Mouse (Mus musculus): ENCODE results near the gene AC134908.4. TPM values are rescaled to one million over a fixed set of nuclear protein-coding genes. Genes with fewer than 3 reads are reported as not detected.
"Not testable (repeated sequence)": the region's sequence is repeated elsewhere in the genome, so short reads cannot be mapped to it uniquely, and the experiment has no call there.

AC134908.4 gene
- polyA plus RNA-seq, 1 experiment from 2014 or later: 0.95 TPM

DNA sequence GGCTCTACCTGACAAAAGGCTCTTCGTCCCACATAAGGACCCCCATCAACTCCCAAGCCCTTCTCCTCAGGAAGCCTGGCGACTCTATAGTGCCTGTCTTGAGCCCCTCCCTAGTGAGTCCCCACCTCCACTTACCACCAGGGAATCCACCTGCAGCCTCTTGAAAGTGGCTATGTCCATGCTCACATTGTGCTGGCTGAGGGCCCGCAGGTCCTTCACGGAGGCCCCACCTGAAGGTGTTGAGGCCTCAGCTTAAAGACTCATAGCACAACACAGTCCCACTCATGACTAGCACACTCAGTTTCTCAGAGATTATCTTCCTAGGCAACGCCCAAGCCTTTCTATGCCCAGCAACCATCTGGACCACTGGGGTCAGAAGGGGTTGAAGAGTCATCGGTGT, 46.1 kb downstream of the AC134908.4 start:
- H3K27me3 ChIP-seq (replicated peaks; ENCODE audit: low read depth, poor library complexity, severe bottlenecking): 0 out of 2 replicates have a peak, but pooled peaks cover 3% of the 10 kb centered on the region
- no peaks in the 10 kb centered on the region for H3K36me3 ChIP-seq (replicated peaks)
- no peak overlapping the region for H3K27ac ChIP-seq (replicated peaks)
- WGBS: 83% methylated on average over 6 of the region's 6 CpGs
- no peaks in the 10 kb centered on the region for H3K9me3 ChIP-seq
- 0 out of 2 replicates have a peak, but pooled peaks cover 5% of the 10 kb centered on the region for H3K4me1 ChIP-seq
- H3K4me3 ChIP-seq: no peak overlapping the region
- no peak for DNase-seq (ENCODE audit: low spot score)

DNA sequence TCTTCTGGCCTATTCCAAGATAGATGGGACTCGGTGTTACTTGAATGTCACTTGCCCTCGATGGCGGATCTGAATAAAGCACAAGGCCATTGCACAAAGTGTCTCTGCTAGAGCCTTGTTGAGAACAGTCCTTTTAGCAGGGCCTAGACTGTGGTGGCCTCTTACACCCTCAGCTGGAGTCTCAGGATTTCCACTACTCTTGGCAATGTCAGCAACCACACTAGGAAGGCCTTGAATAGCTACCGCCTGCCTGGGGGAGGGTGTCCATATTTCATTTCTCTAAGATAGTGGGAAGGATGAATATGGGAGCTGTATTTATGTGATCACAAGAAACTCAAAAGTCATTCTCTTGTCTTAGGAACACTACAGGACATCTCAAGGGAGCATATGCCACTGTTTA, 47.2 kb downstream of the AC134908.4 start:
- 91% methylated on average over 4 of the region's 4 CpGs for WGBS
- H3K4me3 ChIP-seq: no peak overlapping the region
- 0 out of 2 replicates have a peak, but pooled peaks cover 5% of the 10 kb centered on the region for H3K4me1 ChIP-seq
- peaks cover 10% of the 10 kb centered on the region; the same call in 1 of the 2 replicates for H3K27me3 ChIP-seq (replicated peaks; ENCODE audit: low read depth, poor library complexity, severe bottlenecking)
- no peaks in the 10 kb centered on the region for H3K36me3 ChIP-seq (replicated peaks)
- no peak overlapping the region for H3K27ac ChIP-seq (replicated peaks)
- no peak for DNase-seq (ENCODE audit: low spot score)
- H3K9me3 ChIP-seq: no peaks in the 10 kb centered on the region

DNA sequence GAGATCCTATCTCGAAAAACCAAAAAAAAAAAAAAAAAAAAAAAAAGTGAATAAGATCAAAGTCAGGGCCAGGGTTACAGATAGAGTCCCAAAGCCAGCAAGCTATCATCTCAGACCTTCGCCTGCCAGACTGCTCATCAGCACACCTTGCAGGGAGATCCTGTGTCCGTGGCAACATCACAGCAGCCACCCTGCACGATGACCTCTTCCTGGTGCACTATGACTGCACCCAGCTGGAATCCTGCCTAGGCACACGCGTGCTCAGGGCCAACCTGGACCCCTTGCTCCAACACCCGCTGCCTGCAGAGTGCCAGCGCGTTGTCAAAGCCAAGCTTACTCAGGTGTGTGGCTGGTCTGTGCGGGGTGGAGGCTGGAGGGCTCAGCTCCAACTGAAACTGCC, 51.1 kb downstream of the AC134908.4 start:
- WGBS: 78% methylated on average over 10 of the region's 10 CpGs
- H3K36me3 ChIP-seq (replicated peaks): no peaks in the 10 kb centered on the region
- no peaks in the 10 kb centered on the region for H3K9me3 ChIP-seq
- H3K27me3 ChIP-seq (replicated peaks; ENCODE audit: low read depth, poor library complexity, severe bottlenecking): peaks cover 17% of the 10 kb centered on the region
- H3K4me1 ChIP-seq: 0 out of 2 replicates have a peak, but pooled peaks cover 5% of the 10 kb centered on the region
- H3K4me3 ChIP-seq: no peak overlapping the region
- no peak overlapping the region for H3K27ac ChIP-seq (replicated peaks)
- no peak for DNase-seq (ENCODE audit: low spot score)

DNA sequence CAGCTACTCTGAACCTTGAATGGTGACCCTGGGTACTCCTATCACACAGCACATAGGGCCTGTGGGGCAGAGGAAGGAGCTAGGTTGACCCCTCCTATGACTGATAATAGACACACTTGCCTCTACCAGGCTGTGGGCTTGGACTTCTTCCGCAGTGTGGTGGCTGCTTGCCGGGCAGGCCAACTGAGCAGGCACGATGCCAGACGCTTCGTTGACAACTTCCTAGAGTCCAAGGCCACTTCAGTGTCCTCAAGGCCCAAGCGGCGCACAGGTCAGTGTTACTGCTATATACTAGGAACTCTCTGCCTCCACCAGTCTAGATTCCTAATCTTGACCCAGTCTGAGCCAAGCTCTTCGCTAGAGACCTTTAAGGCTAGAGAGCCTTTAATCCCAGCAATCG, 51.6 kb downstream of the AC134908.4 start:
- 94% methylated on average over 9 of the region's 9 CpGs for WGBS
- H3K36me3 ChIP-seq (replicated peaks): no peaks in the 10 kb centered on the region
- no peak for DNase-seq (ENCODE audit: low spot score)
- 0 out of 2 replicates have a peak, but pooled peaks cover 5% of the 10 kb centered on the region for H3K4me1 ChIP-seq
- peaks cover 17% of the 10 kb centered on the region for H3K27me3 ChIP-seq (replicated peaks; ENCODE audit: low read depth, poor library complexity, severe bottlenecking)
- no peak overlapping the region for H3K27ac ChIP-seq (replicated peaks)
- no peak overlapping the region for H3K4me3 ChIP-seq
- H3K9me3 ChIP-seq: no peaks in the 10 kb centered on the region

DNA sequence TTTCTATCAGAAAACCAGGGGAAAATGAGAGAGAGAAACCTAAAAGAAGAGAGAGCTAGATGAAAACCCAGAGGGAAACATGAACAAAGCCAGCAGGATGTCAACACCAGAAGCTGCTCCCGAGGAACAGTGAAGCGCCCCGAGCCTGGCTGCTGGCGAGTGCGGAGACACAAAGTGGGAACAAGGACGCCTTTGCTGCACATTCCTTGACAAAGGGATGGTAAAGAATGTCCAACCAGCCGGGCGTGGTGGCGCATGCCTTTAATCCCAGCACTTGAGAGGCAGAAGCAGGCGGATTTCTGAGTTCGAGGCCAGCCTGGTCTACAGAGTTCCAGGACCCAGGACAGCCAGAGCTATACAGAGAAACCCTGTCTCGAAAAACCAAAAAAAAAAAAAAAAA, 54.0 kb downstream of the AC134908.4 start:
- not testable (repeated sequence) for H3K36me3 ChIP-seq (replicated peaks); H3K9me3 ChIP-seq; DNase-seq (ENCODE audit: low spot score); H3K4me3 ChIP-seq; H3K27ac ChIP-seq (replicated peaks); H3K4me1 ChIP-seq
- H3K27me3 ChIP-seq (replicated peaks; ENCODE audit: low read depth, poor library complexity, severe bottlenecking): peaks cover 17% of the 10 kb centered on the region
- 77% methylated on average over 12 of the region's 12 CpGs for WGBS

Small RNAs within 50 kb of the gene (microRNA-seq; reads per million reads assigned to microRNA genes)
- gene Gm25083 (not detected), gene Mir3082 (0.91 reads per million), gene Mir6966 (not detected)

Other genes with a start within 250 kb of the AC134908.4 start
- 12.5 and 13.1 TPM in 2 replicates for gene Sox8, start 225.0 kb downstream of the AC134908.4 start, polyA plus RNA-seq (2016; fragmentation: Nextera tagmentation; extraction: Ambion mirVana)
- gene Lmf1, start 216.6 kb downstream of the AC134908.4 start, polyA plus RNA-seq (2016; fragmentation: Nextera tagmentation; extraction: Ambion mirVana): 26.3 and 26.6 TPM in 2 replicates
- 1.8 and 2.5 TPM in 2 replicates for gene Gng13, start 78.5 kb downstream of the AC134908.4 start, polyA plus RNA-seq (2016; fragmentation: Nextera tagmentation; extraction: Ambion mirVana)
- gene Chtf18, start 68.2 kb downstream of the AC134908.4 start, polyA plus RNA-seq (2016; fragmentation: Nextera tagmentation; extraction: Ambion mirVana): 60.7 and 66.2 TPM in 2 replicates
- 23.7 and 25.5 TPM in 2 replicates for gene Rpusd1, start 68.0 kb downstream of the AC134908.4 start, polyA plus RNA-seq (2016; fragmentation: Nextera tagmentation; extraction: Ambion mirVana)
- gene Mslnl, start 59.6 kb downstream of the AC134908.4 start, polyA plus RNA-seq (2016; fragmentation: Nextera tagmentation; extraction: Ambion mirVana): 0.11 TPM in 1 of 2 replicates, not detected in the other
- gene Msln, start 41.3 kb downstream of the AC134908.4 start, polyA plus RNA-seq (2016; fragmentation: Nextera tagmentation; extraction: Ambion mirVana): 0.55 and 0.65 TPM in 2 replicates
- gene Narfl, start 21.9 kb downstream of the AC134908.4 start, polyA plus RNA-seq (2016; fragmentation: Nextera tagmentation; extraction: Ambion mirVana): 23.9 and 25.9 TPM in 2 replicates
- 59.9 and 69.1 TPM in 2 replicates for gene Haghl, start 10.0 kb downstream of the AC134908.4 start, polyA plus RNA-seq (2016; fragmentation: Nextera tagmentation; extraction: Ambion mirVana)
- 0.62 and 1.2 TPM in 2 replicates for gene Ccdc78, start 9.1 kb downstream of the AC134908.4 start, polyA plus RNA-seq (2016; fragmentation: Nextera tagmentation; extraction: Ambion mirVana)
- 62.3 and 67.8 TPM in 2 replicates for gene Fam173a, start 2.8 kb downstream of the AC134908.4 start, polyA plus RNA-seq (2016; fragmentation: Nextera tagmentation; extraction: Ambion mirVana)
- gene Metrn, start 1.5 kb upstream of the AC134908.4 start, polyA plus RNA-seq (2016; fragmentation: Nextera tagmentation; extraction: Ambion mirVana): 118 and 137 TPM in 2 replicates
- 5.0 and 5.1 TPM in 2 replicates for gene Fbxl16, start 13.4 kb upstream of the AC134908.4 start, polyA plus RNA-seq (2016; fragmentation: Nextera tagmentation; extraction: Ambion mirVana)
- gene Wdr24, start 28.0 kb upstream of the AC134908.4 start, polyA plus RNA-seq (2016; fragmentation: Nextera tagmentation; extraction: Ambion mirVana): 31.0 and 31.4 TPM in 2 replicates
- 50.5 and 55.1 TPM in 2 replicates for gene Jmjd8, start 33.2 kb upstream of the AC134908.4 start, polyA plus RNA-seq (2016; fragmentation: Nextera tagmentation; extraction: Ambion mirVana)
- gene Stub1, start 37.7 kb upstream of the AC134908.4 start, polyA plus RNA-seq (2016; fragmentation: Nextera tagmentation; extraction: Ambion mirVana): 396 and 400 TPM in 2 replicates
- gene Rhbdl1, start 41.6 kb upstream of the AC134908.4 start, polyA plus RNA-seq (2016; fragmentation: Nextera tagmentation; extraction: Ambion mirVana): 1.2 and 1.4 TPM in 2 replicates
- gene Gm20683, start 46.1 kb upstream of the AC134908.4 start, polyA plus RNA-seq (2016; fragmentation: Nextera tagmentation; extraction: Ambion mirVana): 0.92 and 1.4 TPM in 2 replicates
- gene Rhot2, start 49.2 kb upstream of the AC134908.4 start, polyA plus RNA-seq (2016; fragmentation: Nextera tagmentation; extraction: Ambion mirVana): 26.3 and 27.2 TPM in 2 replicates
- gene Wdr90, start 65.8 kb upstream of the AC134908.4 start, polyA plus RNA-seq (2016; fragmentation: Nextera tagmentation; extraction: Ambion mirVana): 53.8 and 56.1 TPM in 2 replicates
- gene Mcrip2, start 73.1 kb upstream of the AC134908.4 start, polyA plus RNA-seq (2016; fragmentation: Nextera tagmentation; extraction: Ambion mirVana): 17.3 and 20.2 TPM in 2 replicates
- 68.1 and 69.8 TPM in 2 replicates for gene Mettl26, start 79.4 kb upstream of the AC134908.4 start, polyA plus RNA-seq (2016; fragmentation: Nextera tagmentation; extraction: Ambion mirVana)
- gene Wfikkn1, start 85.2 kb upstream of the AC134908.4 start, polyA plus RNA-seq (2016; fragmentation: Nextera tagmentation; extraction: Ambion mirVana): 7.8 and 12.6 TPM in 2 replicates
- 30.9 and 34.0 TPM in 2 replicates for gene Rab40c, start 124.1 kb upstream of the AC134908.4 start, polyA plus RNA-seq (2016; fragmentation: Nextera tagmentation; extraction: Ambion mirVana)
- gene Pigq, start 149.3 kb upstream of the AC134908.4 start, polyA plus RNA-seq (2016; fragmentation: Nextera tagmentation; extraction: Ambion mirVana): 62.9 and 69.3 TPM in 2 replicates
- 0.88 TPM in 1 of 2 replicates, not detected in the other for gene Nhlrc4, start 149.3 kb upstream of the AC134908.4 start, polyA plus RNA-seq (2016; fragmentation: Nextera tagmentation; extraction: Ambion mirVana)
- 0.35 and 0.36 TPM in 2 replicates for gene A930017K11Rik, start 156.9 kb upstream of the AC134908.4 start, polyA plus RNA-seq (2016; fragmentation: Nextera tagmentation; extraction: Ambion mirVana)
- gene Capn15, start 190.1 kb upstream of the AC134908.4 start, polyA plus RNA-seq (2016; fragmentation: Nextera tagmentation; extraction: Ambion mirVana): 34.3 and 40.1 TPM in 2 replicates

All from embryonic facial prominence, embryonic 10.5 days (tissue).